Comparison of ENCODE assay signal across 8 mouse cellular contexts in the genomic region with DNA sequence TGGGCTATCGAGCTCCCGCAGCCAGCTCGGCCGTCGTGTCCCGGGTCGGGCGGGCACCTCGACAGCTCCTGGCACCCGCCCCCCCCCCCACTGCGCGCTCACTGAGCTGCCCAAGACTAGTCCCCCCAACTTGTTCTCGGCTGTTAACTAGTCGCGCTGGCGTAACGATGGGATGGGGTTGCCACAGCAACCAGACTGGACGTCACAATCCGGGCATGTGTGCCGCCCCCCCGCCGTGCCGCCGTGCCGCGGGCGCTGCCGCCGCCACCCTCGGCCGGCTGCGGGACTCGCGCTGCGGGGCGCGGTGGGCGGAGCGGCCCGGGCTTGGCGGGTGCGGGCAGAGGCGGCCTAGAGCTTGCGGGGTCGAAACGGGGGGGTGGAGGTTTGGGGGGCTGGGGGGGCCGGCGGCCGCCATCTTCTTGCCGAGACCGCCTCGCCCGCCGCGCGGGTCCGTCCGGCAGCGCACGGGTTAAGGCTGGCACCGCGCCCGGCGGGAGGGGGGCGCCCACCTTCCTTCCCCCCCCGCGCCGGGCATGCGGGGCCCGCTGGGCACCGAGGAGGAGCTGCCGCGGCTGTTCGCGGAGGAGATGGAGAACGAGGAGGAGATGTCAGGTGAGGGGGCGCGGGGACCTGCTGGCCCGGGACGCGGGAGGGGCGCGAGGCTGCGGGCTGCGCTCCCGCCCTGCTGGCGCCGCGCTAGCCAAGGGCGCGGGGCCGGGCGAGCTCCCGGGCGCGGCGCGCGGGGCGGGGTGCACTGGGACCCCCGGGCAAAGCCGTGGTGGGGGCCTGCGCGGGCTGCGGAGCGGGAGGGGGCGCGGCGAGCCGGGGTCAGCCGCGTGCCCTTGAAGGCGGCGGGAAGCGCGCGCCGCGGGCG. TPM values are rescaled to one million over a fixed set of nuclear protein-coding genes. Genes with fewer than 3 reads are reported as not detected.
A peak's percentile ranks its signal among the peaks of the same experiment; 100 is the strongest.
DNase-seq lines count a peak whose midpoint lies in the region; ATAC-seq and TF ChIP-seq lines count a peak whose summit lies in the region.

Gene Chd5 (plus strand): TSS at position 233 of the 874 bp plus-strand sequence.

- H3K27ac ChIP-seq in heart, embryonic 13.5 days (replicated peaks) = no peak within 1 kb of the TSS
- peak within 1 kb of the TSS; percentile 82 for H3K27ac ChIP-seq in forebrain, embryonic 14.5 days (ENCODE audit: low read depth, low read length)

- no peak for TF ChIP-seq CTCF in brain, embryonic 14.5 days (IDR thresholded peaks at IDR 0.05; ENCODE audit: borderline replicate concordance, extremely low read depth, insufficient read depth, insufficient read length)

- no peaks in the 10 kb centered on the region for H3K9me3 ChIP-seq in heart, embryonic 13.5 days
- no peaks in the 10 kb centered on the region for H3K9me3 ChIP-seq in forebrain, embryonic 14.5 days (replicated peaks; ENCODE audit: control insufficient read depth, low read length)

- peak within 1 kb of the TSS; percentile 62 for H3K4me3 ChIP-seq in heart, embryonic 13.5 days
- peak within 1 kb of the TSS; percentile 71 for H3K4me3 ChIP-seq in forebrain, embryonic 14.5 days (ENCODE audit: low read depth, low read length)

- H3K36me3 ChIP-seq in heart, embryonic 13.5 days = peaks cover 23% of the 10 kb centered on the region
- peaks cover 21% of the 10 kb centered on the region for H3K36me3 ChIP-seq in forebrain, embryonic 14.5 days (ENCODE audit: control insufficient read depth, insufficient read depth, low read length)

- H3K4me1 ChIP-seq in heart, embryonic 13.5 days = peaks cover 16% of the 10 kb centered on the region
- H3K4me1 ChIP-seq in forebrain, embryonic 14.5 days (ENCODE audit: control insufficient read depth, insufficient read depth, low read length) = peaks cover 11% of the 10 kb centered on the region; the same call in 1 of the 2 replicates

- no peak for ATAC-seq in heart, embryonic 13.5 days (ENCODE audit: extremely low read depth, insufficient number of reproducible peaks, low FRiP score, low TSS enrichment)
- peak; percentile 65 for ATAC-seq in forebrain, embryonic 14.5 days

- TF ChIP-seq POLR2A in brain, embryonic 14.5 days (IDR thresholded peaks at IDR 0.05; ENCODE audit: borderline replicate concordance, extremely low read depth, insufficient read depth, insufficient read length, poor library complexity, severe bottlenecking) = no peak

- H3K27me3 ChIP-seq in heart, embryonic 13.5 days (replicated peaks) = peaks cover 79% of the 10 kb centered on the region
- H3K27me3 ChIP-seq in forebrain, embryonic 14.5 days (replicated peaks; ENCODE audit: control insufficient read depth, insufficient read depth, low read length) = 0 out of 2 replicates have a peak, but pooled peaks cover 5% of the 10 kb centered on the region

- peak within 1 kb of the TSS; percentile 97 for H3K4me2 ChIP-seq in heart, embryonic 13.5 days
- H3K4me2 ChIP-seq in forebrain, embryonic 14.5 days (ENCODE audit: low read length) = peak within 1 kb of the TSS; percentile 100

- 1% methylated on average over 97 of the region's 120 CpGs for WGBS in heart, embryonic 13.5 days
- WGBS in forebrain, embryonic 14.5 days = under 1% methylated on average over 38 of the region's 120 CpGs

- intact Hi-C loops in heart, postnatal 25 days (cut with DNase I) = no loop called here
- intact Hi-C loops in left cerebral cortex, postnatal 25 days (cut with DNase I) = loop anchor here (5.0 kb wide), 1 partner anchor 154 kb away; no protein-coding TSS in a partner anchor

- peak within 1 kb of the TSS; percentile 77 for H3K9ac ChIP-seq in heart, embryonic 13.5 days
- peak within 1 kb of the TSS; percentile 83 for H3K9ac ChIP-seq in forebrain, embryonic 14.5 days (ENCODE audit: low read length)

- DNase-seq in heart, postnatal 25 days (ENCODE audit: low spot score) = no peak
- peak; percentile 54 for DNase-seq in brain, embryonic 14.5 days (ENCODE audit: low read depth)
- peak; percentile 50 for DNase-seq in forebrain, embryonic 14.5 days (ENCODE audit: low spot score)
- DNase-seq in left cerebral cortex, postnatal 25 days (ENCODE audit: low spot score in 2 of 2) = peak; percentile 78
- peak; percentile 41 for DNase-seq in retina, embryonic 14.5 days (ENCODE audit: low spot score)
- no peak for DNase-seq in thymus, postnatal 36 days
- no peak for DNase-seq in adipocyte (ENCODE audit: low spot score)

RNA-seq across cellular contexts. Expression of gene Chd5, which starts in this region (rescaled TPM):
- polyA plus RNA-seq in heart, embryonic 13.5 days (2015; fragmentation: Nextera tagmentation; extraction: Ambion mirVana) = 0.09 and 0.29 TPM in 2 replicates
- total RNA-seq in heart, postnatal 25 days (2021) = under 1 TPM; 0.08 to 0.14 TPM
- 22.1 and 47.3 TPM in 2 replicates for polyA plus RNA-seq in brain, embryonic 14.5 days (2012; rRNA removed)
- polyA plus RNA-seq in forebrain, embryonic 14.5 days (2014; fragmentation: Nextera tagmentation; extraction: Ambion mirVana) = 15.6 and 18.6 TPM in 2 replicates
- 100 to 1,000 TPM; 180 to 181 TPM for total RNA-seq in left cerebral cortex, postnatal 25 days (2021)

Comparison
In these comparisons a context has a peak if more than half of its experiments do, and no peak if none do; other contexts are left out.
1. RNA of gene Chd5 (total RNA-seq): 180 to 181 TPM in left cerebral cortex, postnatal 25 days; 0.08 to 0.14 TPM in heart, postnatal 25 days; every median in the first group is over 100 times any median in the second.
2. RNA of gene Chd5 (polyA plus RNA-seq): 22.1 to 47.3 TPM in brain, embryonic 14.5 days and 15.6 to 18.6 TPM in forebrain, embryonic 14.5 days; 0.09 to 0.29 TPM in heart, embryonic 13.5 days; every median in the first group is over 10 times any median in the second.
3. DNase-seq: peak in brain, embryonic 14.5 days (single experiment), forebrain, embryonic 14.5 days (single experiment), left cerebral cortex, postnatal 25 days (2 of 2) and retina, embryonic 14.5 days (single experiment); none in heart, postnatal 25 days (single experiment), thymus, postnatal 36 days (0 of 2) and adipocyte (single experiment).